Comparison of ENCODE assay signal across 8 mouse cellular contexts in the genomic region with DNA sequence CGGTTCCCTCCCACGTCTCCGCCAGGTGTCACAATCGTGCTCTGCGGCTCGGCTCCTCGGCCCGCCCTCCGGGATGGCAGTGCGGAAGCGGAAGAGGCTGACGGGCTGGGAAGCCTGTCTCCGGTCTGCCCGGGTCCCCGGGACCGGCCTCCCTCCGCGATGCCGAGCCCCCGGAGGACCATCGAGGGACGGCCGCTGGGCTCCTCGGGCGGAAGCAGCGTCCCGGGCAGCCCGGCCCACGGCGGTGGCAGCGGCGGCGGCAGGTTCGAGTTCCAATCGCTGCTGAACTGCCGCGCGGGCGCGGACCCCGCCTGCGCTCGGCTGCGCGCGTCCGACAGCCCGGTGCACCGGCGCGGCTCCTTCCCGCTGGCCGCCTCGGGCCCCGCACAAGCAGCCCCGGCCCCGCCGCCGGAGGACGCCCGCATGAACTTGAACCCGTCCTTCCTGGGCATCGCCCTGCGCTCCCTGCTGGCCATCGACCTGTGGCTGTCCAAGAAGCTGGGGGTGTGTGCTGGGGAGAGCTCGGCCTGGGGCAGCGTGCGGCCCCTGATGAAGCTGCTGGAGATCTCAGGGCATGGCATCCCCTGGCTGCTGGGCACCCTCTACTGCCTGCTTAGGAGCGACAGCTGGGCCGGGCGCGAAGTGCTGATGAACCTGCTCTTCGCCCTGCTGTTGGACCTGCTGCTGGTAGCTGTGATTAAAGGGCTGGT. TPM values are rescaled to one million over a fixed set of nuclear protein-coding genes. Genes with fewer than 3 reads are reported as not detected.
A peak's percentile ranks its signal among the peaks of the same experiment; 100 is the strongest.
DNase-seq lines count a peak whose midpoint lies in the region; ATAC-seq lines count a peak whose summit lies in the region.

Gene Plpp6, plus strand, starts transcription at position 112 of the 710 bp plus-strand sequence.

- peak within 1 kb of the TSS; percentile 69 for H3K9ac ChIP-seq in intestine, embryonic 14.5 days (ENCODE audit: low read length)

- intact Hi-C loops in left cerebral cortex, postnatal 25 days (cut with DNase I), result loop anchor here (2.0 to 10.0 kb wide), 4 partner anchors 55 to 288 kb away; partner anchors contain the start of gene Jak2

- peak within 1 kb of the TSS; percentile 83 for H3K4me2 ChIP-seq in intestine, embryonic 14.5 days (ENCODE audit: low read length)

- peak; percentile 87 to 95 for DNase-seq in adrenal gland, adult (ENCODE audit: inconsistent age in 2 of 2, low spot score in 1 of 2)
- peak; percentile 87 for DNase-seq in embryo, embryonic 10 days (ENCODE audit: low spot score)
- DNase-seq in gastrocnemius, postnatal 25 days, result peak; percentile 75
- DNase-seq in intestine, embryonic 14.5 days (ENCODE audit: low spot score), result peak; percentile 89
- peak; percentile 80 to 87 for DNase-seq in left cerebral cortex, postnatal 25 days (ENCODE audit: low spot score in 2 of 2)
- peak; percentile 53 for DNase-seq in mesoderm, embryonic 11.5 days (ENCODE audit: low read depth, low spot score)
- DNase-seq in right cerebral cortex, postnatal 25 days, result peak; percentile 87
- DNase-seq in urinary bladder, postnatal 36 days (ENCODE audit: low spot score in 2 of 2), result peak; percentile 77 to 87

- no peaks in the 10 kb centered on the region for H3K9me3 ChIP-seq in intestine, embryonic 14.5 days (ENCODE audit: control insufficient read depth, low read length)

- H3K27ac ChIP-seq in intestine, embryonic 14.5 days (ENCODE audit: low read depth), result no peak within 1 kb of the TSS

- H3K27me3 ChIP-seq in intestine, embryonic 14.5 days (replicated peaks; ENCODE audit: control insufficient read depth, insufficient read depth, low read length), result no peaks in the 10 kb centered on the region

- under 1% methylated on average over 68 of the region's 73 CpGs for WGBS in intestine, embryonic 14.5 days

- H3K4me1 ChIP-seq in intestine, embryonic 14.5 days (replicated peaks; ENCODE audit: control insufficient read depth, insufficient read depth, low read length), result peaks cover 6% of the 10 kb centered on the region; the same call in 1 of the 2 replicates

- H3K4me3 ChIP-seq in intestine, embryonic 14.5 days (ENCODE audit: low read depth, low read length), result peak within 1 kb of the TSS; percentile 70

- peak; percentile 82 for ATAC-seq in intestine, embryonic 14.5 days (replicated peaks; ENCODE audit: low FRiP score, low TSS enrichment, low read depth)

- H3K36me3 ChIP-seq in intestine, embryonic 14.5 days (ENCODE audit: control insufficient read depth, insufficient read depth, low read length), result no peaks in the 10 kb centered on the region

RNA-seq across cellular contexts. Expression of gene Plpp6, which starts in this region (rescaled TPM):
- 1 to 10 TPM; 1.5 to 2.0 TPM for total RNA-seq in gastrocnemius, postnatal 25 days (2021)
- 10.1 and 13.5 TPM in 2 replicates for polyA plus RNA-seq in intestine, embryonic 14.5 days (2014; fragmentation: Nextera tagmentation; extraction: Ambion mirVana)
- 10 to 100 TPM; 54.0 to 58.6 TPM for total RNA-seq in left cerebral cortex, postnatal 25 days (2021)

Comparison
In these comparisons a context has a peak if more than half of its experiments do, and no peak if none do; other contexts are left out.
1. RNA of gene Plpp6 (total RNA-seq): 54.0 to 58.6 TPM in left cerebral cortex, postnatal 25 days; 1.5 to 2.0 TPM in gastrocnemius, postnatal 25 days; every median in the first group is over 10 times any median in the second.
2. Peak in every context shown above with its lines, with median percentiles within 50 percentile points of each other: DNase-seq.